Mouse (Mus musculus) midbrain, embryonic 16.5 days (tissue): Measurements from ENCODE around the gene Capn9. TPM values are rescaled to one million over a fixed set of nuclear protein-coding genes. Genes with fewer than 3 reads are reported as not detected.

ENCODE experiments used
- ATAC-seq: fragments of 200-750 bp; cut with Nextera tagmentation; 2 replicates; pipeline ENCODE4 v1.8.0; 2017; ENCODE audit warnings: moderate TSS enrichment
- H3K27ac ChIP-seq: fragments of 300-500 bp; sonication (generic); 2 replicates; pipeline ENCODE4 v1.5.1; 2014; ENCODE audit warnings: mild to moderate bottlenecking, low read length, mixed read lengths
- H3K27me3 ChIP-seq: fragments of 300-500 bp; sonication (generic); 2 replicates; pipeline ENCODE4 v1.6.1; 2014; ENCODE audit warnings: low read depth, low read length, mixed read lengths; ENCODE audit not compliant: control insufficient read depth, insufficient read depth
- H3K36me3 ChIP-seq: fragments of 300-500 bp; sonication (generic); 2 replicates; pipeline ENCODE4 v1.6.1; 2014; ENCODE audit warnings: mild to moderate bottlenecking, low read length, moderate library complexity, mixed read lengths; ENCODE audit not compliant: control insufficient read depth, insufficient read depth
- H3K4me1 ChIP-seq: fragments of 300-500 bp; sonication (generic); 2 replicates; pipeline ENCODE4 v1.6.1; 2014; ENCODE audit warnings: mild to moderate bottlenecking, low read length, mixed read lengths; ENCODE audit not compliant: control insufficient read depth, insufficient read depth
- H3K4me2 ChIP-seq: fragments of 300-500 bp; sonication (generic); 2 replicates; pipeline ENCODE4 v1.6.1; 2014; ENCODE audit warnings: mild to moderate bottlenecking, low read length, mixed read lengths
- H3K4me3 ChIP-seq: fragments of 300-500 bp; sonication (generic); 2 replicates; pipeline ENCODE4 v1.5.1; 2014; ENCODE audit warnings: low read depth, mild to moderate bottlenecking, low read length, moderate library complexity, mixed read lengths
- H3K9ac ChIP-seq: fragments of 300-500 bp; sonication (generic); 2 replicates; pipeline ENCODE4 v1.6.1; 2014; ENCODE audit warnings: low read depth, low read length, mixed read lengths
- H3K9me3 ChIP-seq: fragments of 300-500 bp; sonication (generic); replicated peaks from 2 replicates; pipeline ENCODE4 v1.6.1; 2014; ENCODE audit warnings: mild to moderate bottlenecking, low read length, mixed read lengths; ENCODE audit not compliant: control insufficient read depth, poor library complexity, severe bottlenecking
- WGBS: fragments of 180-500 bp; shearing (Covaris S2); extraction: QIAGEN DNeasy Blood & Tissue Kit; methylation state at CpG from one replicate; pipeline ENCODE4 v1.1.7; 2014; 5-methylcytosine and 5-hydroxymethylcytosine counted together
- polyA plus RNA-seq: library from polyadenylated mRNA; unstranded; fragments of >200 nt; fragmentation: Nextera tagmentation; extraction: Ambion mirVana; gene quantifications from 2 replicates; pipeline ENCODE4 v1.2.1, GENCODE M21; 2015

Gene Capn9
- polyA plus RNA-seq, 1 experiment from 2014 or later: 0.20 TPM

GRCm38 (mm10) chr8:124557476-124557875, 18.4 kb upstream of the Capn9 start:
- H3K9me3 ChIP-seq: no peaks in the 10 kb centered on the region
- no peak overlapping the region for H3K4me3 ChIP-seq
- whole genome bisulfite sequencing: 63% methylated on average over 5 of the region's 5 CpGs
- H3K9ac ChIP-seq: no peak overlapping the region
- H3K27ac ChIP-seq: peak overlapping the region; percentile 67; the same call in 1 of the 2 replicates
- no peaks in the 10 kb centered on the region for H3K27me3 ChIP-seq
- H3K36me3 ChIP-seq: peaks cover 4% of the 10 kb centered on the region; the same call in 1 of the 2 replicates
- H3K4me2 ChIP-seq: no peak overlapping the region
- no peak for ATAC-seq
- H3K4me1 ChIP-seq: peaks cover 7% of the 10 kb centered on the region

- Histone ChIP-seq H3K36me3 (no peaks in the 10 kb centered on the region), H3K4me3 (no peak overlapping the region), H3K27ac (no peak overlapping the region), H3K27me3 (peaks cover 3% of the 10 kb centered on the region; the same call in 1 of the 2 replicates), H3K9ac (no peak overlapping the region), H3K9me3 (no peaks in the 10 kb centered on the region), H3K4me2 (no peak overlapping the region), H3K4me1 (no peaks in the 10 kb centered on the region; the same call in 1 of the 2 replicates)
- ATAC-seq: no peak
- WGBS: 87% methylated on average over 6 of the region's 6 CpGs
These were observed 8.8 kb upstream of the Capn9 start for GRCm38 (mm10) chr8:124567126-124567525.

- H3K9me3 ChIP-seq: no peaks in the 10 kb centered on the region
- H3K4me1 ChIP-seq: no peaks in the 10 kb centered on the region; the same call in 1 of the 2 replicates
- H3K27ac ChIP-seq: no peak overlapping the region
- H3K36me3 ChIP-seq: no peaks in the 10 kb centered on the region
- WGBS: 91% methylated on average over 3 of the region's 3 CpGs
- no peak for ATAC-seq
- peaks cover 3% of the 10 kb centered on the region; the same call in 1 of the 2 replicates for H3K27me3 ChIP-seq
- no peak overlapping the region for H3K4me3 ChIP-seq
- H3K9ac ChIP-seq: no peak overlapping the region
- no peak overlapping the region for H3K4me2 ChIP-seq
These were observed 8.3 kb upstream of the Capn9 start for GRCm38 (mm10) chr8:124567584-124567983.

DNA sequence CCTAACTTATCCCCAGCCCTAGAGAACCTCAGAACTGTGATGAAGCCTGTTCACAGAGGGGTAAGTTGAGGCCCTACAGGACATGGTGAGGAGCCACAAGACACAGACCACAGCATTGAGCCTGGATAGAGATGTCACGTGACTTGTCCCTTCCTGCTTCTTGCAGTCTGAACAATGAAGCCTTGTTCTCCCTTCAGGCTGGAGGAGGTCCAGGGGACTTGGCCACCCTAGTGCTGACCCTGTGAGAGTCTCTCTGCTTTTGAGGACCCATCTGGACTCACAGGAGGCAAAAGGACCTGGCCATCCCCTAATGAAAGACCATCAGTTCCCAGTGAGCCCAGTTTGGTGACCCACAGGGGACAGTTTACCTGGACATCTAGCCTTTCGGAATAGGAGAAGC, 6.8 kb upstream of the Capn9 start:
- no peak for ATAC-seq
- WGBS: 75% methylated on average over 2 of the region's 2 CpGs
- no peak overlapping the region for H3K4me3 ChIP-seq
- H3K27me3 ChIP-seq: peaks cover 3% of the 10 kb centered on the region; the same call in 1 of the 2 replicates
- H3K9ac ChIP-seq: no peak overlapping the region
- H3K4me2 ChIP-seq: no peak overlapping the region
- no peaks in the 10 kb centered on the region for H3K36me3 ChIP-seq
- H3K4me1 ChIP-seq: no peaks in the 10 kb centered on the region; the same call in 1 of the 2 replicates
- H3K9me3 ChIP-seq: no peaks in the 10 kb centered on the region
- no peak overlapping the region for H3K27ac ChIP-seq

DNA sequence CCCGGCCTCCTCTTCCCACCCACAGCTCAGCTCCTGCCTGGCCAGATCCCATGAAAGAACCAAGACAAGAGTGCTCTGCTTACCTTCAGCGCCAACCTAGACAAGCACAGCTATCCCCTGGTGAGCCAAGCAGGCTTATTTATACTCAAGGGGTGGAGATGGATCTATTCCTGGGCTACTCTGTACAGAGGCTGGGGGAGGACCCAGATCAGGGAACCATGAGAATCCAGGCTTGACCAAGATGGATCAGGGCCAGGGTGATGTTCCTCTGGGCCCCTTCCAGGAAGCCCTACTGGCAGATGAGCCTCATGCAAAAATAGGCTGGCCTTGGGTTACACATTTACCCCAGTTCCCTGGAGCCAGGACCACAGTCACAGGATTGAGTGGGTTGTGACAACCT, 6.3 kb upstream of the Capn9 start, which contains the start of gene Agt:
Gene Agt (minus strand): TSS at position 114 of the 400 bp plus-strand sequence.
- 78% methylated on average over 2 of the region's 2 CpGs for WGBS
- H3K27me3 ChIP-seq: peaks cover 3% of the 10 kb centered on the region; the same call in 1 of the 2 replicates
- H3K4me2 ChIP-seq: no peak within 1 kb of the TSS
- no peaks in the 10 kb centered on the region for H3K36me3 ChIP-seq
- H3K9ac ChIP-seq: no peak within 1 kb of the TSS
- no peaks in the 10 kb centered on the region; the same call in 1 of the 2 replicates for H3K4me1 ChIP-seq
- ATAC-seq: no peak
- no peak within 1 kb of the TSS for H3K27ac ChIP-seq
- no peaks in the 10 kb centered on the region for H3K9me3 ChIP-seq
- no peak within 1 kb of the TSS for H3K4me3 ChIP-seq

GRCm38 (mm10) chr8:124571732-124572429, 4.0 kb upstream of the Capn9 start:
- Histone ChIP-seq H3K4me2 (no peak overlapping the region), H3K9ac (no peak overlapping the region), H3K9me3 (no peaks in the 10 kb centered on the region), H3K4me3 (no peak overlapping the region), H3K27ac (no peak overlapping the region), H3K36me3 (no peaks in the 10 kb centered on the region), H3K27me3 (peaks cover 3% of the 10 kb centered on the region; the same call in 1 of the 2 replicates), H3K4me1 (no peaks in the 10 kb centered on the region; the same call in 1 of the 2 replicates)
- ATAC-seq: no peak
- WGBS: 70% methylated on average over 8 of the region's 8 CpGs

GRCm38 (mm10) chr8:124572430-124572775, 3.5 kb upstream of the Capn9 start:
- Histone ChIP-seq H3K27me3 (peaks cover under 1% of the 10 kb centered on the region; the same call in 1 of the 2 replicates), H3K4me2 (no peak overlapping the region), H3K4me3 (no peak overlapping the region), H3K27ac (no peak overlapping the region), H3K4me1 (no peaks in the 10 kb centered on the region; the same call in 1 of the 2 replicates), H3K9me3 (no peaks in the 10 kb centered on the region), H3K36me3 (no peaks in the 10 kb centered on the region), H3K9ac (no peak overlapping the region)
- ATAC-seq: no peak

DNA sequence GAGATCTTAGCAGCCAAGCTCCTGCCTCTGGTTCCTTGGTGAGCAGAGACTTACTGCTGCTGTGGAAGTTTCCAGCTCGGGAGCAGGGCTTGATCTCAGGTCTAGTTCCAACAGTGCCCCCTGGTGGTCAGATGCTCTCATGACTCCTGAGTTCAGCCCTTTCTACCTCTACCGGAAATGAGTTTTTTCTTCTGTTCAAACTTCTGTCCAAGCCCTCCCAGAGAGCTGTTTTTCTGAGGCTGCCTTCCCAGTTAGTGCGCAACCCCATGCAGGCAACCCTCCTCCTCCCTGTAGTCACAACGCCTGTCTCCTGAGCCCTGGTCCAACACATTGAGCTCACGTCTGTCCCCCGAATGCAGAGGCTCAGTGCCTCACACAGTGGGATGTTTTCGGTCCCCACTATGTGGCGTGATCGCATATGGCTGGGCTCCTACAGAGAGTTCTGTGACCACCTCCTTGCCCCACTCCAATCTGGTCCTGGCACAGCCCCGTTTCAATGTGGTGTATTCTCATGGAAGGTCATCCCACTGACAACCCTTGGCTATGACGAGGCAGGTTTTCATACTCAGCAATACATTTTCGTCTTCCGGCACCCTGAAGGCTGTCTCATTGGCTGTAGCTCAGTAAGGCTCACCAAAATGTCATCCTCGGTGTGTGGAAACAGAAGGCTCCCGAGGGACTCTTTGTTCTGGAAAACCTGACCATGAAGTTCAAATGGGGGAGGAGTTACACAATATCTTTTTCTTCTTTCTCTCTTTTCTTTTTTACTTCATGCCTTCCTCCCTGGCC, 2.2 kb upstream of the Capn9 start:
- no peak overlapping the region for H3K27ac ChIP-seq
- H3K9me3 ChIP-seq: no peaks in the 10 kb centered on the region
- H3K4me3 ChIP-seq: no peak overlapping the region
- ATAC-seq: 0 out of 2 replicates have a peak, but pooled peaks have one; percentile 25
- no peaks in the 10 kb centered on the region for H3K27me3 ChIP-seq
- H3K4me2 ChIP-seq: no peak overlapping the region
- H3K36me3 ChIP-seq: no peaks in the 10 kb centered on the region
- H3K4me1 ChIP-seq: no peaks in the 10 kb centered on the region; the same call in 1 of the 2 replicates
- 59% methylated on average over 15 of the region's 15 CpGs for WGBS
- no peak overlapping the region for H3K9ac ChIP-seq

DNA sequence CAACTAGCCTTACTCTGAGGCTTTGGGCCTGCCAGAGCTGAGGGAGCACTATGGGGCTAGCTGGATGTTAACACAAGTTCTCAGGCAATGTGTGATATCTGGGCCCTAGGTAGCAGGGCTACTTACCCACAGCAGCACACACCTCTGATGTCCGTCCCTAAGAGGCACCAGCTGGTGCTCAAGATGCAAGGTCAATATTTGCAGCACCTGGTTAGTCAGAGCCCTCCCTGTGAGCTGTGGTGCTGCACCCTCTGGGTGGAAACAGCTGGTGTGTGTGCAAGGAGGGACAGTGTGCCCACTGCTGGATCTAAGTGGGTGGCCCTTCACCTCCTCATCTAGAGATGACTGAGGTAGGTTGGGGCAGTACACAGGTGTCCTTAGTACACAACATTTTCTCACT, 840 bp downstream of the Capn9 start:
- H3K9me3 ChIP-seq: no peaks in the 10 kb centered on the region
- H3K36me3 ChIP-seq: no peaks in the 10 kb centered on the region
- H3K4me1 ChIP-seq: no peaks in the 10 kb centered on the region
- H3K4me2 ChIP-seq: no peak overlapping the region
- no peaks in the 10 kb centered on the region for H3K27me3 ChIP-seq
- no peak for ATAC-seq
- H3K27ac ChIP-seq: no peak overlapping the region
- no peak overlapping the region for H3K4me3 ChIP-seq
- 87% methylated on average over 1 of the region's 1 CpGs for WGBS
- no peak overlapping the region for H3K9ac ChIP-seq
